Mouse (Mus musculus): ENCODE measurements at regions not wholly inside any gene's neighbourhood (a gene's known extent, or its start where the extent isn't known, plus 50 kb on each side); places are given as distances from the start of the nearest gene placed in this dataset.

- H3K9me3 ChIP-seq (ENCODE audit: low read length), result no peaks in the 10 kb centered on the region
- no peaks in the 10 kb centered on the region for H3K27me3 ChIP-seq (ENCODE audit: insufficient read depth, low read length)
- TF ChIP-seq EP300 (IDR thresholded peaks at IDR 0.05; ENCODE audit: low read depth), result no peak
- no peaks in the 10 kb centered on the region for H3K4me1 ChIP-seq (ENCODE audit: insufficient read depth)
- no peaks in the 10 kb centered on the region for H3K36me3 ChIP-seq (replicated peaks; ENCODE audit: insufficient read depth, low read length)
- no peak overlapping the region for H3K9ac ChIP-seq (replicated peaks)
- DNase-seq (no peak), ATAC-seq (no peak)
- H3K4me2 ChIP-seq (ENCODE audit: low read depth, low read length), result no peak overlapping the region
- no peak overlapping the region for H3K4me3 ChIP-seq (ENCODE audit: low read depth, low read length)
- whole genome bisulfite sequencing (ENCODE audit: insufficient replicate concordance), result 93% methylated on average over 2 of the region's 2 CpGs
- H3K27ac ChIP-seq (ENCODE audit: low read depth), result no peak overlapping the region
Observed at GRCm38 (mm10) chr1:133503336-133503735, 79.2 kb upstream of the Sox13 start.

- H3K4me2 ChIP-seq (ENCODE audit: low read depth, low read length), result no peak overlapping the region
- no peak overlapping the region for H3K27ac ChIP-seq (ENCODE audit: low read depth)
- TF ChIP-seq EP300 (IDR thresholded peaks at IDR 0.05; ENCODE audit: low read depth), result no peak
- no peak for TF ChIP-seq CTCF (IDR thresholded peaks at IDR 0.05; ENCODE audit: low read depth)
- H3K36me3 ChIP-seq (replicated peaks; ENCODE audit: insufficient read depth, low read length), result no peaks in the 10 kb centered on the region
- DNase-seq (no peak), ATAC-seq (no peak)
- H3K27me3 ChIP-seq (ENCODE audit: insufficient read depth, low read length), result no peaks in the 10 kb centered on the region
- H3K9ac ChIP-seq (replicated peaks), result no peak overlapping the region
- 75% methylated on average over 13 of the region's 13 CpGs for WGBS (ENCODE audit: insufficient replicate concordance)
- H3K9me3 ChIP-seq (ENCODE audit: low read length), result no peaks in the 10 kb centered on the region
- H3K4me3 ChIP-seq (ENCODE audit: low read depth, low read length), result no peak overlapping the region
- no peaks in the 10 kb centered on the region for H3K4me1 ChIP-seq (ENCODE audit: insufficient read depth)
Observed at GRCm38 (mm10) chr1:133501016-133501415, 76.8 kb upstream of the Sox13 start.

- 4% methylated on average over 29 of the region's 29 CpGs for WGBS (ENCODE audit: insufficient replicate concordance)
- DNase-seq, result peak; percentile 39
Observed at GRCm38 (mm10) chr1:133492986-133493741, 69.0 kb upstream of the Sox13 start.

DNA sequence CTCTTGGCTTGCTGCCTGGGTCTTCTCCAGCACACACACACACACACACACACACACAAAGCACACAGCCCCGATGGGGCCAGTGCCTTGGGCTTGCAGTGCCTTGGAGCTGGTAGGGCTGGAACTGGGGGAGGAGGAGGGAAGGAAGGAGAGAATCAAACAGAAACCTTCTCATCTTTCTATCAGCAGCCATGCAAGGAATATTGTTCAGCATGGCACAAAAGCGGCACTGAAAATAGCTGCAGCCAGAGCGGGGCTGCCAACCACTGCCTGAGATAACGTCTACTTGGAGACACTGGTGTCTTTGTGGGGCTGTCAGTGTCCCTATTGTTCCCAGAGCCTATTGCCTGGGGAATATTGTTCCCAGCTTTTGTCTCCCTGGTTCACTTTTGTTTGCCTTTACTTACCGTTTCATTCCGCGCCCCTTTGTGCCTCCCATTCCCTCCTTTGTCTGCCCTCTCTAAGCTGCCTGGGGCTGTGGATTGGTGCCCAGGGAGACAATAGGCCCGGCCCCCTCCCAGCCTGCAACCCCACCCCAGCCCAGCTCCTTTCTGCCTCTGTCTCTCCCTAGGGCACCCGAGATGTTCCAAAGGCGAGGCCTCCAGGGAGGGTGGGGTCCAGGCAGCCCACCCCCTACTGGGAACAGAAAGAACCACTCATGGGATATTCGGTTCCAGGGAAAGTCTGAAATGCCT, 68.3 kb upstream of the Sox13 start:
- ATAC-seq (peak; percentile 12; the same call in 1 of the 2 replicates), DNase-seq (no peak)
- H3K9ac ChIP-seq (replicated peaks), result peak overlapping the region; percentile 62

More at GRCm38 (mm10) chr1:133492986-133493741, 69.0 kb upstream of the Sox13 start:
- Histone ChIP-seq H3K4me2 (ENCODE audit: low read depth, low read length) (peak overlapping the region; percentile 92), H3K4me3 (ENCODE audit: low read depth, low read length) (peak overlapping the region; percentile 48), H3K9me3 (ENCODE audit: low read length) (no peaks in the 10 kb centered on the region), H3K36me3 (replicated peaks; ENCODE audit: insufficient read depth, low read length) (no peaks in the 10 kb centered on the region), H3K9ac (replicated peaks) (peak overlapping the region; percentile 62), H3K4me1 (ENCODE audit: insufficient read depth) (peaks cover 14% of the 10 kb centered on the region), H3K27ac (ENCODE audit: low read depth) (peak overlapping the region; percentile 74), H3K27me3 (ENCODE audit: insufficient read depth, low read length) (no peaks in the 10 kb centered on the region)
- ATAC-seq, result peak; percentile 63
- TF ChIP-seq CTCF (IDR thresholded peaks at IDR 0.05; ENCODE audit: low read depth), result no peak
- no peak for TF ChIP-seq EP300 (IDR thresholded peaks at IDR 0.05; ENCODE audit: low read depth)

DNA sequence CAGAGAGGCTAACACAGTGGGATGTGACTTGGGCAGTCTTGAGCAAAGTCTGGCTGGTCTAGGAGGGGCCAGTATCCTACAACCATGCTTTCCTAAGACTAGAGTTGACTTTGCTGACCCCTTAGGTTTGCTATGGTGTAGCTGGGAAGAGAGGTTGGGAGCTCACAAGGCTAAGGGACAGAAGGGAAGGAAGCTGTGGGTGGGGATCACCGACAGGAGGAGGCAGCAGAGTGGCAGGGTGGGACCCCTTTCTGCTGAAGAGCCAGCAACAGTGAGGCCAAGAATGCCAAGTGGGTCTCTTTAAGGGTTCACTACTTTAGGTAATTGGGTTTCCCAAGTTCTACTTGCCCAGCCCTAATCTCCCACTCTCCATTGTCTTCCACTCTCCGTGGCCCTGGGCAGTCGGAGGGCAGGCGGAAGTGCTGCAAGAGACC, 67.7 kb upstream of the Sox13 start:
- Histone ChIP-seq H3K4me1 (ENCODE audit: insufficient read depth) (peaks cover 14% of the 10 kb centered on the region), H3K4me3 (ENCODE audit: low read depth, low read length) (no peak overlapping the region), H3K4me2 (ENCODE audit: low read depth, low read length) (0 out of 2 replicates have a peak overlapping the region, but pooled peaks have one; percentile 92), H3K27me3 (ENCODE audit: insufficient read depth, low read length) (no peaks in the 10 kb centered on the region), H3K9me3 (ENCODE audit: low read length) (no peaks in the 10 kb centered on the region), H3K36me3 (replicated peaks; ENCODE audit: insufficient read depth, low read length) (no peaks in the 10 kb centered on the region), H3K9ac (replicated peaks) (no peak overlapping the region), H3K27ac (ENCODE audit: low read depth) (no peak overlapping the region)
- DNase-seq, result no peak
- TF ChIP-seq EP300 (IDR thresholded peaks at IDR 0.05; ENCODE audit: low read depth), result no peak
- 0 out of 2 replicates have a peak, but pooled peaks have one; percentile 4 for TF ChIP-seq CTCF (IDR thresholded peaks at IDR 0.05; ENCODE audit: low read depth)
- ATAC-seq, result no peak
- 52% methylated on average over 4 of the region's 4 CpGs for WGBS (ENCODE audit: insufficient replicate concordance)

More for the DNA sequence above, 68.3 kb upstream of the Sox13 start:
- peaks cover 14% of the 10 kb centered on the region for H3K4me1 ChIP-seq (ENCODE audit: insufficient read depth)
- peak overlapping the region; percentile 74; the same call in 1 of the 2 replicates for H3K27ac ChIP-seq (ENCODE audit: low read depth)
- no peaks in the 10 kb centered on the region for H3K36me3 ChIP-seq (replicated peaks; ENCODE audit: insufficient read depth, low read length)
- H3K27me3 ChIP-seq (ENCODE audit: insufficient read depth, low read length), result no peaks in the 10 kb centered on the region
- H3K4me3 ChIP-seq (ENCODE audit: low read depth, low read length), result peak overlapping the region; percentile 48
- no peaks in the 10 kb centered on the region for H3K9me3 ChIP-seq (ENCODE audit: low read length)
- WGBS (ENCODE audit: insufficient replicate concordance), result 20% methylated on average over 11 of the region's 11 CpGs
- H3K4me2 ChIP-seq (ENCODE audit: low read depth, low read length), result peak overlapping the region; percentile 92
- no peak for TF ChIP-seq CTCF (IDR thresholded peaks at IDR 0.05; ENCODE audit: low read depth)
- TF ChIP-seq EP300 (IDR thresholded peaks at IDR 0.05; ENCODE audit: low read depth), result no peak

DNA sequence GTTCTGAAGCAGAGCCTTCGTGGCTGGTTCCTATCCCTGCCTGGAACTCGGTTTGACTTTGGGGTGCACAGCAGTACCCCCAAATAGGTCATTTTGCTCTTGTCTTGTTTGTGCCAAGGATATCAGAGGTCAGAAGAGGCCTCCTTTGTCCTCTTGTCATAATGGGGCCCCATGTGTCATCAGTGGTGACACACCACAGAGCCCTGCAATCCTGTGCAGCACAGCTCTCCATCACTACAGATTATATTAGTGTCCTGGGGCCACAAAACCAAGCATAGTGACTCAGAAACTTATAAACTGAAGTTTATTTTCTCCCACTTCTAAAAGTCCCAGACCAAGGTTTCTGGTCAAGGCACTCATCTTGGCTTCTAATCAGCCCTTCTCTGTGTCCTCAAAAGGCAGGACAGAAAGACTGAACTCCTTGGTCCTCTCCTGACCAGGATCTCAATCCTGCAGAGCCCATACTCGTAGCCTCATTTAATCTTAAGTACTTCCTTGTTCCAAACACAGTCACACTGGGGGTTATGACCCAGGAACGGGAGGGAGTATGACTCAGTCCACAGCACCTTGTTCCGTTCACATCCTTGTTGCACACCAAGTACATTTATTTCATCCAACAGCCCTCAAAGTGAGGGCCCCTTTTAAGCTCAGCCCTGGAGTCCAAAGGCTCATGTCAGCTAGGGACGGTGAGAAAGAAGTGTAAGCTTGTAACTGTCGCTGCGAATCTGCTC, 63.2 kb upstream of the Sox13 start:
- DNase-seq (no peak), ATAC-seq (no peak)
- H3K9me3 ChIP-seq (ENCODE audit: low read length), result no peaks in the 10 kb centered on the region
- H3K36me3 ChIP-seq (replicated peaks; ENCODE audit: insufficient read depth, low read length), result no peaks in the 10 kb centered on the region
- no peak overlapping the region for H3K27ac ChIP-seq (ENCODE audit: low read depth)
- no peaks in the 10 kb centered on the region for H3K27me3 ChIP-seq (ENCODE audit: insufficient read depth, low read length)
- no peak overlapping the region for H3K4me2 ChIP-seq (ENCODE audit: low read depth, low read length)
- H3K4me3 ChIP-seq (ENCODE audit: low read depth, low read length), result no peak overlapping the region
- WGBS (ENCODE audit: insufficient replicate concordance), result 74% methylated on average over 8 of the region's 8 CpGs
- TF ChIP-seq EP300 (IDR thresholded peaks at IDR 0.05; ENCODE audit: low read depth) (no peak), CTCF (IDR thresholded peaks at IDR 0.05; ENCODE audit: low read depth) (no peak)
- 0 out of 2 replicates have a peak, but pooled peaks cover 2% of the 10 kb centered on the region for H3K4me1 ChIP-seq (ENCODE audit: insufficient read depth)
- H3K9ac ChIP-seq (replicated peaks), result no peak overlapping the region

Measured in liver, postnatal 0 days (tissue).